Mouse (Mus musculus): Measurements from ENCODE around the gene Adra1d.

GRCm38 (mm10) chr2:131531271-131531670, 30.8 kb downstream of the Adra1d start:
- TF ChIP-seq CTCF (IDR thresholded peaks at IDR 0.05; ENCODE audit: extremely low read depth, insufficient read length, insufficient replicate concordance, low read depth, low read length) = no peak
- no peak for TF ChIP-seq POLR2A (IDR thresholded peaks at IDR 0.05; ENCODE audit: low read depth, low read length)

Measured in small intestine, adult 2 months (tissue).